Comparison of ENCODE assay signal across 13 mouse cellular contexts in genomic region chr2:72078140-72078521, GRCm38 (mm10).
DNase-seq lines count a peak whose midpoint lies in the region; ATAC-seq and TF ChIP-seq lines count a peak whose summit lies in the region.
"Had no signal": no experiment of that assay in that cellular context is flagged by ENCODE, and none has a peak within 500 bp of the region (broad histone marks: within the 10 kb centered on the region; RNA-seq: fewer than 3 reads in every experiment).

No protein-coding gene starts in this region.

- H3K4me1 ChIP-seq in liver, postnatal 0 days (ENCODE audit: insufficient read depth) = peaks cover 2% of the 10 kb centered on the region; the same call in 1 of the 2 replicates
- peaks cover 16 to 25% of the 10 kb centered on the region in 2 experiments for H3K4me1 ChIP-seq in CH12.LX (ENCODE audit: control insufficient read depth in 1 of 2, insufficient read depth in 2 of 2)
- H3K4me1 ChIP-seq: embryonic facial prominence, embryonic 12.5 days had no signal

- no peak for TF ChIP-seq RAD21 in CH12.LX (IDR thresholded peaks at IDR 0.05; ENCODE audit: low read depth, low read length)

- no peak for TF ChIP-seq POLR2A in CH12.LX (IDR thresholded peaks at IDR 0.05; ENCODE audit: low read depth, low read length)

- no peaks in the 10 kb centered on the region for H3K36me3 ChIP-seq in liver, postnatal 0 days (replicated peaks; ENCODE audit: insufficient read depth, low read length)
- no peaks in the 10 kb centered on the region for H3K36me3 ChIP-seq in CH12.LX (replicated peaks in 1 of 2; ENCODE audit: control insufficient read depth in 1 of 2, insufficient read depth in 1 of 2, low read length in 1 of 2)
- H3K36me3 ChIP-seq: embryonic facial prominence, embryonic 12.5 days; hindbrain, embryonic 15.5 days; midbrain, embryonic 12.5 days had no signal

- no peak for TF ChIP-seq CTCF in liver, postnatal 0 days (IDR thresholded peaks at IDR 0.05; ENCODE audit: low read depth)
- no peak for TF ChIP-seq CTCF in CH12.LX (conservative IDR thresholded peaks at IDR 0.05 in 1 of 2, IDR thresholded peaks at IDR 0.05 in 1 of 2; ENCODE audit: low read depth in 2 of 2, low read length in 2 of 2)

- in situ Hi-C loops in CH12.LX (cut with MboI; ENCODE audit: low pct_ligation_motif_present, low pct_unique_long_range_greater_than_20kb, low sequenced_read_pairs) = no loop called here

- H3K27ac ChIP-seq in liver, postnatal 0 days (ENCODE audit: low read depth) = no peak overlapping the region
- H3K27ac ChIP-seq in CH12.LX (ENCODE audit: insufficient read depth, low read depth) = no peak overlapping the region
- H3K27ac ChIP-seq: embryonic facial prominence, embryonic 12.5 days; hindbrain, embryonic 15.5 days; midbrain, embryonic 12.5 days had no signal

- no peaks in the 10 kb centered on the region for H3K79me2 ChIP-seq in CH12.LX (replicated peaks; ENCODE audit: control insufficient read depth, extremely low read depth, insufficient read depth, poor library complexity, severe bottlenecking)

- no peak overlapping the region for H3K4me3 ChIP-seq in liver, postnatal 0 days (ENCODE audit: low read depth, low read length)
- H3K4me3 ChIP-seq in CH12.LX (replicated peaks in 1 of 3; ENCODE audit: low read depth in 2 of 3, low read length in 2 of 3, poor library complexity in 1 of 3) = no peak overlapping the region
- H3K4me3 ChIP-seq: embryonic facial prominence, embryonic 12.5 days; hindbrain, embryonic 15.5 days; midbrain, embryonic 12.5 days had no signal

- H3K27me3 ChIP-seq in liver, postnatal 0 days (ENCODE audit: insufficient read depth, low read length) = no peaks in the 10 kb centered on the region
- H3K27me3 ChIP-seq in CH12.LX (replicated peaks) = no peaks in the 10 kb centered on the region
- H3K27me3 ChIP-seq: embryonic facial prominence, embryonic 12.5 days; hindbrain, embryonic 15.5 days; midbrain, embryonic 12.5 days had no signal

- no peaks in the 10 kb centered on the region for H3K9me3 ChIP-seq in liver, postnatal 0 days (ENCODE audit: low read length)
- H3K9me3 ChIP-seq in CH12.LX (replicated peaks; ENCODE audit: low read length) = no peaks in the 10 kb centered on the region
- H3K9me3 ChIP-seq: embryonic facial prominence, embryonic 12.5 days; hindbrain, embryonic 15.5 days; midbrain, embryonic 12.5 days had no signal

- H3K9ac ChIP-seq in liver, postnatal 0 days (replicated peaks) = no peak overlapping the region
- H3K9ac ChIP-seq in CH12.LX (ENCODE audit: insufficient read depth, low read depth) = no peak overlapping the region
- H3K9ac ChIP-seq: embryonic facial prominence, embryonic 12.5 days; hindbrain, embryonic 15.5 days; midbrain, embryonic 12.5 days had no signal

- H3K4me2 ChIP-seq in liver, postnatal 0 days (ENCODE audit: low read depth, low read length) = no peak overlapping the region
- H3K4me2 ChIP-seq in CH12.LX (ENCODE audit: insufficient read depth, low read depth, poor library complexity, severe bottlenecking) = no peak overlapping the region
- H3K4me2 ChIP-seq: embryonic facial prominence, embryonic 12.5 days; hindbrain, embryonic 15.5 days; midbrain, embryonic 12.5 days had no signal

- TF ChIP-seq EP300 in liver, postnatal 0 days (IDR thresholded peaks at IDR 0.05; ENCODE audit: low read depth) = no peak
- no peak for TF ChIP-seq EP300 in CH12.LX (IDR thresholded peaks at IDR 0.05; ENCODE audit: low read length)

- peak; percentile 87 for ATAC-seq in liver, postnatal 0 days
- 0 out of 2 replicates have a peak, but pooled peaks have one; percentile 30 for ATAC-seq in neutrophil, adult 5-6 weeks (ENCODE audit: extremely low read depth, insufficient number of reproducible peaks, low FRiP score, poor library complexity, severe bottlenecking)

- no peak for DNase-seq in liver, postnatal 0 days
- DNase-seq in liver (no peak), CH12.LX (ENCODE audit: extremely low read depth) (peak; percentile 17)
- peak; percentile 78 for DNase-seq in brain, adult 2 months (ENCODE audit: low read depth, low spot score)
- no peak for DNase-seq in left cerebral cortex, adult 8-10 months (ENCODE audit: low spot score in 2 of 2)
- no peak for DNase-seq in urinary bladder, postnatal 10 days (ENCODE audit: low spot score)
- DNase-seq: cerebellum, adult 9-11 months; lung, adult 18-20 months; thymus, postnatal 25 days had no signal

- 59% methylated on average over 6 of the region's 6 CpGs for WGBS in liver, postnatal 0 days (ENCODE audit: insufficient replicate concordance)

- dilution Hi-C loops in CH12.LX (cut with MboI; ENCODE audit: extremely low pct_ligation_motif_present, extremely low pct_unique_long_range_greater_than_20kb, low sequenced_read_pairs) = no loop called here

TF ChIP-seq in CH12.LX, 34 proteins besides CTCF, POLR2A, EP300 and RAD21:
- TF ChIP-seq USF2 (conservative IDR thresholded peaks at IDR 0.05; ENCODE audit: low read depth, low read length) (no peak), HCFC1 (IDR thresholded peaks at IDR 0.05; ENCODE audit: low read depth, low read length) (no peak), MAFK (IDR thresholded peaks at IDR 0.05; ENCODE audit: insufficient replicate concordance, low read length) (no peak), UBTF (IDR thresholded peaks at IDR 0.05; ENCODE audit: low read depth, low read length) (no peak), MXI1 (IDR thresholded peaks at IDR 0.05; ENCODE audit: low read depth, low read length) (no peak), BHLHE40 (IDR thresholded peaks at IDR 0.05; ENCODE audit: low read depth, low read length) (peak; percentile 59), POLR2AphosphoS2 (IDR thresholded peaks at IDR 0.05; ENCODE audit: low read depth, low read length) (no peak), MEF2A (IDR thresholded peaks at IDR 0.05; ENCODE audit: borderline replicate concordance, low read depth, low read length) (no peak)

Comparison
In these comparisons a context has a peak if more than half of its experiments do, and no peak if none do; other contexts are left out.
1. DNase-seq: peak in CH12.LX (single experiment) and brain, adult 2 months (single experiment); none in liver, postnatal 0 days (single experiment), liver (single experiment), left cerebral cortex, adult 8-10 months (0 of 2) and urinary bladder, postnatal 10 days (single experiment).